Mouse (Mus musculus) retina, postnatal 7 days (tissue): ENCODE data around the gene Fiz1.
"Not testable (repeated sequence)": the region's sequence is repeated elsewhere in the genome, so short reads cannot be mapped to it uniquely, and the experiment has no call there.

Source experiments
- DNase-seq: peaks from one replicate; pipeline ENCODE4 v3.0.0-alpha.2; 2012; ENCODE audit warnings: low read depth, low spot score

The Fiz1 gene

DNA sequence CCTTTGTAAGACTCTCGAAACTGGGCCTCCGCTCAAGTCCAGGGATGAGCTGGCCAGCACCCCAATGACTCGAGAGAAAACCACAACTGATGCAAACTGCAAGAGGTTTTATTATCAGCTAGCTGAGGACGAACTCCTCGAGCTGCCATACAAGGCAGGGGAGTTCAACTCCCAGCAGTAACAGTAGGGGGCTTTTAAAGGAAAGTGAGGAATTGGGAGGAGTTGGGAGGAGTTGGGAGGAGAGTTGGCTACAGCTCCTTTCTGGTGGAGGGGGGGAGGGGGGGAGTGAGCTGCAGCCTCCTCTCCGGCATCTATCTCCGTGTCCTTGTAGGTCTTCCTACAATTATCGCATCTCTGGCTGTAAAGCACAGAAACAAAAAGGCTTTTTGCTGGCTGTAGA, 11.6 kb downstream of the Fiz1 start:
- DNase-seq: not testable (repeated sequence)

GRCm38 (mm10) chr7:4999876-5000275, 14.6 kb downstream of the Fiz1 start:
- DNase-seq: no peak

DNA sequence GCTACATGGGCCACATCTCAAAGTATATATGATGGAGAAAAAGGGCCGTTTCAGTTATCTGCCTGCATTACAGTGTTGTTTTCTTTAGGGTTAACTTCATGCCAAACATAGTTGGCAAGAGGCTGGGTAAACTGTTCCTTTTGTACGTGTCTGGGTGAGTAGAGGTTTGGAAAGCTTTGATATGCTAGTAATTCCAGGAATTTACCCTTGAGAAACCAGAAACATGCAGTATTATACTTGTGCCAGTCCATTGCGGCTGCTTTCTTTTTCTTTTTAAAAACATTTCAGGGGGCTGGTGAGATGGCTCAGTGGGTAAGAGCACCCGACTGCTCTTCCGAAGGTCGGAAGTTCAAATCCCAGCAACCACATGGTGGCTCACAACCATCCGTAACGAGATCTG, 17.6 kb downstream of the Fiz1 start:
- DNase-seq: no peak

- DNase-seq: peak; percentile 90
Observed at GRCm38 (mm10) chr7:4996003-4996895, 18.2 kb downstream of the Fiz1 start, which contains the start of gene Zfp579. Gene Zfp579, minus strand, starts transcription at chr7:4996158.

DNA sequence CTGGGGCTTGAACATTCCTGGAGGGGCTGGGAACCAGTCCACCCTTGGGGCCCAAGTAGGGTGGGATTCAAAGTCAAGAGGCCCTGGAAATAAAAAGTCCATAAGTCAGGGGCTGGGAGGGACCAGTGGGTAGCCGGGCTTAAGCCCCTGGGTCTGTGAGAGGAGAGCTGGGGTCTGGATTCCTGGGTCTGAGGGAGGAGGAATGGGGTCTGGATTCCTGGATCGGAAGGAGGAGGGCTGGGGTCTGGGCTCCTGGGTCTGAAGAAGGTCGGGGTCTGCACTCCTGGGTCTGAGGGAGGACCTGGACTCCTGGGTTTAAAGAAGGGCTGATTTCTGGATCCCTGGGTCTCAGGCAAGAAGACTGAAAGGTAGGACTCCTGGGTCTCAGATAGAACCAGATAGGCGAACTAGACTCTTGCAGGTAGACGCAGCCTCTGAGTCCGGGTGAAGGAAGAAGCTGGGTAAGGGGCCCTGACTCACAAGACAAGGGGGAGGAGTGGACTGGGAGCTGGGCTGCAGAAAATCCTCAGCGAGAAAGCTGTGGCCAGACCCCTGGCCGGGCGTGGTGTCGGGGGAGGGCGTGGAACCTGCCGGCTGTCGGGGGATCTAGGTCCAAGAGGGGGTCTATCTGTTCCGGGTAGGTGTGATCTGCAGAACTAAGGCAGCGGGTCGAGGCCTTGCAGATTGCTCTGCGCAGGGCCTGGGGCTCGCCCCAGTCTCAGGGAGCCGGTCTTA, 19.1 kb downstream of the Fiz1 start:
- DNase-seq: no peak

DNA sequence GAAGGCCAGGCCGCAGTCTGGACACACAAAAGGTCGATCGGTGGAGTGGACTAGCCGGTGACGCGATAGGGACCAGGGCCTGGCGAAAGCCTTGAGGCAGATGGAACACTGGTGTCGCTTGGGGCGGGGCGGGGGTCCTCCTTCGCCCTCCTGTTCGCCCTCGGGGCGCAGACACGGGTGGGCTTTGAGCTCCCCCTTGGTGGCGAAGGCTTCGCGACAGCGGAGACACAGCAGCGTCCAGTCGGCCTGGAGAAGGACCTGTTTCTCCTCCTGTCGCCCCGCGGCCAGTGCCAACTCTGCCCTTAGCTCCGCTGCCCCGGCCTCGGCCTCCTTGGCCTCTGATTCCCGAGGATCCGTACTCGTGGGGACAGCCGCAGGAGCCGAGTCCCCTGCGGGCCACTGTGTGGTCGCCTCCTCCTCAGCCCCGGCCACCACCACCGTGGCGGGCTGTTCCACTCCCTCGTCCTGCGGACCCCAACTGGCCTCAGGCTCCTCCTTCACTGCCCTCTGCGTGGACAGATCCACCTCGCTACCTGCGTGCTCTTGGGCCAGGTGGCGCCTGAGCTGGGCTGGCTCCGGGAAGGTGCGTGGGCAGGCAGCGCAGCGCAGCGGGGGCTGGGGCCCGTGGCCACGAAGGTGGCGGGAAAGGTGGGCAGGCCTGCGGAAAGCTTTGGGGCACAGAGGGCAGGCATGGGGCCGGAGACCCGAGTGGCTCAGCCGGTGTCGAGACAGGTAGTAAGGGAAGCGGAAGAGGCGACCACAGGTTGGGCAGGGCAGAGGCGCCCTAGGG, 20.3 kb downstream of the Fiz1 start:
- no peak for DNase-seq

- DNase-seq: no peak
Observed at GRCm38 (mm10) chr7:4993347-4993998, 21.0 kb downstream of the Fiz1 start.

DNA sequence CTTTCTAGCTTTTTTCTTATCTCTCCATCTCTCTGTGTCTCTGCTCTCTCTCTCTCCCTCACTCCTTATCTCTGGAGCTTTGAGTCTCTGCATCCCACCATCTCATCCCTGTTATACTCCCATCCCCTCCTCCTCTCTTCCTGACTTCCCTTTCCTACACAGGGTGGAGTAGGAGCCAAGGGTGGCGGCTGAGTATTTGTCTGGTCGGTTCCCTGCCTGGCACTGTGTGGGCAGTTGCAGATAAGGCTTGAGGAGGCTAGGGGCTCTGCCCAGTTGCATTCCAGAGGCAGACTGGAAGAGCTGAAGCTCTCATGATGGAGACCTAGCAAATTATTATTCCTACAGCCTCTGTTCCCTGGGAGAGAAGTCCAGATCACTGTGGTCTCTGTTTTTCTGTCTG, 26.2 kb downstream of the Fiz1 start:
- no peak for DNase-seq

DNA sequence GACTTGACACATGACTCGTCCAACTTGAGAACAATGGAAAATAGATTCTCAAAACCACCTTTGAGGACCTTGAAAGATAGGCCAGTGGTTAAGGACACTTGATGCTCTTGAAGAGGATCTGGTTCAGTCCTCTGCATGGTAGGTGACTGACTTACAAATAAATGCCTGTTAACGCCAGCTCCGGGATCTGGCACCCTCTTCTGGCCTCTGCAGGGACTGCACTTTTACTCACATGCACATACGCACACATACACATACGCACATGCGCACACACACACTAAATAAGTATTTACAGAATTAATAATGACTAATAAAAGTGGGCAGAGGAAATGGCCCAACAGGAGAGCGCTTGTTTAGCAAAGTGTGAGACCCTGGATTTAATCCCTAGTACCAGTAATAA, 37.7 kb downstream of the Fiz1 start:
- no peak for DNase-seq

GRCm38 (mm10) chr7:4975455-4975854, 39.0 kb downstream of the Fiz1 start:
- no peak for DNase-seq

GRCm38 (mm10) chr7:4972321-4973047, 42.0 kb downstream of the Fiz1 start:
- no peak for DNase-seq

DNA sequence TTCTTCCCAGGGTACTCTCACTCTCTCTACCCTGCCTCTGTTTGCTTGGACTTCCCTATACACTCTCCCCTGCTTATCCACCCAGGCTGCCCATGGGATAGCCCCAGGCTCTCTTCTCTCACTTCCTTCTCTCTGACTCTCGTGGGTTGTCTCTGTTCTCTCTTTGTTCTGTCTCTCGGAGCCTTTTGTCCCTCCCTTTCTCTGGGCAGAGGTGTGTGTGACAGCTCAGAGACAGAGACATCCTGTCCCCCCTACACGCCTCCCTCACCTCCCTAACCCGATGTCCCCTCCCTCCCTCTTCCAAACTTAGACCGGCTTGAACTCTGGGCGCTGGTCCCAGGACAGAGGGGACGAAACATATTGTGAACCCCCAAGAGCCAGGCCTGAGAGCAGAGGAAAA, 42.8 kb downstream of the Fiz1 start:
- DNase-seq: no peak

GRCm38 (mm10) chr7:4971068-4971467, 43.4 kb downstream of the Fiz1 start, which contains the start of gene Sbk3:
Gene Sbk3, minus strand, starts transcription at chr7:4971168.
- DNase-seq: no peak

- no peak for DNase-seq
Observed at GRCm38 (mm10) chr7:4964988-4965387, 49.5 kb downstream of the Fiz1 start.

DNA sequence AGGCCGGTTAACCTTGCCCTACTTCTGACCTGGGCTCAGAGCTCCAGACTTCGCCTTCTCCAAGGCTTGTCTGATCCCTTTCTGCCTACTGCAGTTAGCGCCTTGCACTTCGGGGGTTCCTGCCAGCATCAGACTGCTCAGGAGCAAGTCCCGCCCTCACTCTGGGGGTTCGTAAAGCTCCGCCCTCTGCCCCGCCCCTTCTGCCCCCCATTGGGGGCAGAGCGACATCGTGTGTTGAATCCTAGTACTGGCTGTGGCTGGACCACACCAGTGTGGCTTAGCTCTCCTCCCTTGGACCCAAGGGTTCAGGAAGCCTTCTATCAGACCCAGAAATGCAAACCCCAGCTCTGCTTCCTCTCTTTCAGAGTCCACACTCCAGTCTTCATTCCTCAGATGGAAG, 50.2 kb downstream of the Fiz1 start, which contains the start of gene Sbk2:
TSS of gene Sbk2 (minus strand) at position 135 of the 400 bp plus-strand sequence.
- DNase-seq: peak; percentile 77

- no peak for DNase-seq
Observed at GRCm38 (mm10) chr7:4963527-4963926, 51.0 kb downstream of the Fiz1 start.

DNA sequence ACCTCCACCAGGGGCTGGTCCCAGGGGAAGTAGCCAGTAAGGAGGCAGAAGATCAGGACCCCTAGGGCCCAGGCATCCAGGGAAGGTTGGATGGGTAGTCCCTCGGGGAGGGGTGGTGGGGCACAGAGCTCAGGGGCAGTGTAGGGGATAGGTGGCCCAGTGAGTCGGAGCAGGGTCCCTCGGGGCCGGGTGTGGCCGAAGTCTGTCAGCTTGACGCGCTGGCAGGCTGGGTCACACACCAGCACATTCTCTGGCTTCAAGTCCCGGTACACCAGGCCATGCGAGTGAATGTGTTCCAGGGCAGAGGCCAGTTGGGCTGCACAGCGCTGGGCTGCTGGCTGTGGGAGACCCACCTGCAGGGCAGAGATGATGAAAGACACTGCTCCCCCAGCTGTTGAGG, 57.1 kb downstream of the Fiz1 start:
- no peak for DNase-seq
